Mouse (Mus musculus) thymus, postnatal 14 days (tissue): ENCODE data around the gene Sox12.
A peak's percentile ranks its signal among the peaks of the same experiment; 100 is the strongest.

Source experiments
- DNase-seq: peaks from one replicate; pipeline ENCODE4 v3.0.0; 2021

Sox12 gene

GRCm38 (mm10) chr2:152357254-152357653 lies 40.6 kb downstream of the Sox12 start:
- DNase-seq: no peak

GRCm38 (mm10) chr2:152349842-152350540 lies 47.9 kb downstream of the Sox12 start:
- DNase-seq: no peak

- DNase-seq: no peak
These were observed 48.7 kb downstream of the Sox12 start for GRCm38 (mm10) chr2:152349205-152349604.

GRCm38 (mm10) chr2:152347722-152348121 lies 50.1 kb downstream of the Sox12 start:
- no peak for DNase-seq

- DNase-seq: no peak
These were observed 50.9 kb downstream of the Sox12 start for GRCm38 (mm10) chr2:152346776-152347465.

GRCm38 (mm10) chr2:152345393-152345792 lies 52.5 kb downstream of the Sox12 start:
- DNase-seq: no peak

- DNase-seq: no peak
These were observed 53.0 kb downstream of the Sox12 start for GRCm38 (mm10) chr2:152344909-152345308.

GRCm38 (mm10) chr2:152344361-152344760 lies 53.5 kb downstream of the Sox12 start:
- peak; percentile 42 for DNase-seq
